Mouse (Mus musculus) right cerebral cortex, adult 2 months (tissue): Measurements from ENCODE around the gene Lrp6.

ENCODE experiments used
- DNase-seq, 2 experiments: peaks; one replicate each; pipeline ENCODE4 v3.0.0; 2021 to 2022; ENCODE audit warnings: low spot score in 2 of 2

The Lrp6 gene

DNA sequence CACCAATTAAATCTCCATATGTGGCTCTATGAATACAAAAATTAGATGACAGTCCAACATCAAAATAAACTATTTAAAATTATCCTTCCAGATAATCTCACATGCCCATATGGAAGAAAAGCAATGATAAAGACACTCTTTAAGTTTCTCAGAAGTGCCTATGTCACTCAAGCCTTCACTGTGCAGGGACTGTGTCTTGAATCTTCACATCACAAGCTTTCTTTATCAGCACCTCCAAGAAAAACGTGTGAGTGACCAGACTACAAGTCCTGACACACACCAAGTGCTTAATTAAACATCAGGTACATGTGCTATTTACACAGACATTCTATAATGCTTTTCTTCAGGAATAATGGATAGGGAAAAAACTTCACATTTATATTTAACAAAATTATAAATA is 34.8 kb downstream of the Lrp6 start:
- DNase-seq = no peak

DNA sequence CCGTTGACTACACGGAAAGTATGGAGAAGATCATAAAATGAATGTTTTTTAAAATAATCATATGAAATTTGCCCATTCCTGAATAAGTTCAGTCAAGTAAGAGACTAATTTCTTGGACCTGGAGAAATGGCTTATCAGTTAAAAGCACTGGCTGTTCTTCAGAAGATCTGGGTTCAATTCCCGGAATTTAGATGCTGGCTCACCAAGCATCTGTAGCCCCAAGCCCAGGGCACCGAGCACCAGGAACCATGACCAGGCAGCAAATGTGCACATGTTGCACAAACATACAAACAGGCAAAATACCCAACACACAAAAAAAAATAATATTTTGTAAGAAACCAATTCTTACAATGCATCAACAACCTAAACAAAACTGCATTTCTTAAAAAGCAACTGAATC is 37.4 kb downstream of the Lrp6 start:
- no peak for DNase-seq

DNA sequence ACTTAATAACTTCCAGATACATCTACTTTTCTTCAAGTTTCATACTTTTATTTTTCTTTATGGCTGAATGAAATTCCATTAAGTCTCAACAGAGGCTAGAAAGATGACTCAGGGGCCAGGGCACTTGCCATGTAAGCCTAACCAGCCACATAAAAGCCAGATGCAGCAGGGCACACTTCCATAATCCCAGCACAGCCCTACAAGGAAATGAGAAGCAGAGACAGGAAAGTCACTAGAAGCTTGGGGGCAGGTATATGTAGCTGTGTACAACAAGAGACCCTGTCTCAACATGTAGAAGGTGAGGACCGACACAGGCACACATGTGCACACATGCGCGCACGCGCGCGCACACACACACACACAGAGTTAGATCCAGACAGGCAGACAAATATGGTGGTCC is 38.4 kb downstream of the Lrp6 start:
- no peak for DNase-seq

DNA sequence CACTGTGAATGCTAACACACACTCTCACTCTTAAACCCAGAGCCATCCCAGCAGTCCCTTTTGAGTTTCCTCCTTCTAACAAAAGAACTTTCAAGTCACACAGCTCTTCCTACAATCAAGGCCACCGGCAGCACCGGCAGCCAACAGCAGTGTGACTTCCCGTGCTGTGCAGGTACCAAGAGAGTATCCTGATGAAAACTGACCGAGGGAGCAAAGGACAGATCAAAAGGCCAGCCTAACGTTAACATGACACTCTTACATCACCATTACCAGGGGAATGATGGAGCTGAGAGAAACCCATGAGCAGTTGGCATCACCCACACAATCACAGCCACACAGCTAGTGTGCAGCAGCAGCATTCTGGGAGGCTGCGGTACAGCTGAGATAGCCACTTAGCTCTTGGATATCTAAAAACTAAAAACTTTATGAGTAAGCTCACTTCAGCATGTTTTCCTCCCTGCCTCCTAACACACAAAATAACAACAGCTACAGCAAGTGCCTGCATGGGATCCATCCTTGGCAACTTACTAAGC is 39.1 kb downstream of the Lrp6 start:
- DNase-seq = no peak

DNA sequence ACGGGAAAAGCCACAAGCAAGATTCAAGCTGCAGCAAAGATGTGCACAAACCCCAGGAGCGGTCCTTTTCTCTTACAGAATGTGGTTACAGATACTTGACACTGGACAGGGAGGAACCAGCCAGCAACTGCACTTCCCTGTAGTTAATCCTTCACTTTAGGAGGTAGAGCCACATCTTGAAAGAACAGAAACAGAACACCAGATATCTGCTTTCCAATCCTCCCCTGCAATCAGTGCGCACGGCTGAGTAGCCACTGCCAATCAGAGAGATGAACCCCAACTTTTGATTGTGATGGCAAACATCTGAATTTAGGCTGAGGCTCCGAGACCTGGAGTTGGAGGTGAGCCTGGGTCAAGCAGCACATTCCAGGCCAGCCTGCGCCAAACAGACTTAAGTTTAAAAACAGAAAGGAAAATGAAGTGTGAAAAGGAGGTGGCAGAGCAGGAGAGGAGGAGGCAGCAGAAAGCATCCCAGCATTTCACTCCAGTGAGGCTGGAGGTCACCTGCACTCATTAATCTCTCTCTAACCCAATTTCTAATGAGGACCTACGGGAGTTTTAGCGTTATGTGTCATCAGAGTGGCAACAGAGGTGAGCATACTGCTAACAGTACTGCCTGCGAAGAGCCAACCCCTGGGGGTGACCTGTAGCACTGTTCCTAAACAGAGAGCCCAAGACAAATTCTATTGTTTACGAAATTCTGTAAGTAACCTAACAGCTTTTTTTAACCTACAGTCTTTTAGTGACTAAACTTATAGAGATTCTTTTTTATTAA is 39.8 kb downstream of the Lrp6 start:
- DNase-seq = no peak

DNA sequence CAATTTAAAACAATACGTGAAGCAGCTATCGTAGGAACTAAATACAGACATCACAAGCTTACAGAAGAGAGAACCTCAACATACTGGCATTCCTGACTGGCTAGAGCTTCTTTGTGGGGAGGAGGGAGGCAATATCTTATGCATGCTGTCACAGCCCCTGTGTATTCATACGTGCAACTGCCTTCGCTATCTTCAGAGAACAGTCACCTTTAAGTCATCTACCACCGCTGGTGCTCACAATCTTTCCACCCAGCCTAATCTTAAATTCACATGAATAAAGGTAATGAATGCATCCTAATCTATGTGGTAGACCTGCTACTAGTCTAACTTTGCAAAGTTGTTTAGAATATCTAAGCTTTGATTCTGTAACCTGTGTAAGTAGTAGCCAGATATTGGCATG is 40.5 kb downstream of the Lrp6 start:
- DNase-seq = no peak

DNA sequence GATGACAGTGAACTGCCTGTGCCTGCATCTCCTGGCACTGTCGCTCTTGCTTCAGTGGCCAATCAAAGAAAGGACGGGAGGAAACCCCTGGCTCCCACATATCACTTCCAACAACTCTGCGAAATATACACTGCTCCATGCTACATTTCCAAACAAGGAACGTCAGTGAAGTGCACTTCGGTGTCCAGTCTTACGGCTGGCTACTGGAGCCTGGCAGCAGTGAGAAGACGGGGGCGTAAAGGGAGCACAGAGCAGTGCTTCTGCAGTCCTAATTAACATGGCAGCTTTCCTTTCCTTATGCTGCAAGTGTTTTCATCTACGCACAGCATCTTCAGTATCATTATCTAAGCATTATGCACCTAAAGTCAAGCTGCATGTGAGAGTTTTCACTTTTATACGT is 45.4 kb downstream of the Lrp6 start:
- no peak for DNase-seq

DNA sequence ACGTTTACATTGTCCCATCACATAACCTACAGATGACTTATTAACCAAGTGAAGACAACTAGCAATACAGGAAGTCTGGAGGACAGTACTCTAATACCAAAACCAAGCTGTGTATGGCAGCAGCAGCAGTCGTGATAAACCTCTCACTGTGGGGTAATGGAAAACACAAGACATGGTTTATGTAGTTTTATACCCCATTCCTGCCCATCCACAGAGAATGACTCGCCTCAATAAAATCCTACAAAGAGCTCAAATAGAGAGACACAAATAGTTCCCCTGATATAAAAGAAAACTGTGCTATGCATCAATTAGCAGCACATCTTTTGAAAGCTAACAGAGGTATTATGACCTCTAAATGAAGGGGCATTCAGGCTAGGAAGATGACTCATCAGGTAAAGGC is 45.9 kb downstream of the Lrp6 start:
- no peak for DNase-seq

DNA sequence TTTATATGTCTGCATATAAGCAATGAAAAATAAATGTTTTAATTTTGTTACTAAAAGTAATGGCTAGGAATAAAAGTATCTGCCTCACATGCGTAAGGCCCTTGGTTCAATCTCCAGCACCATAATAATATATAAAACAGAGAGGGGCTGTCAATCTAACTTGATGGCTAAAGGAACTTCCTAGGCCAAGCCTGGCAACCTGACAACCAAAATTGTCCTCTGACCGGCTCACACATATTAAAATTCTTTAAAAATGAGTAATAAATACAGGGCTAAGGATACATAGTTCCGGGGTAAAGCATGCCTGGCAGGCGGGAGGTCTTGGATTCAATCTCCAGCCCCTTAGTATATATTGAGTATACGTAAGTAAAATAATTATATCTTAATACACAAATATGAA is 48.3 kb downstream of the Lrp6 start:
- DNase-seq = no peak

DNA sequence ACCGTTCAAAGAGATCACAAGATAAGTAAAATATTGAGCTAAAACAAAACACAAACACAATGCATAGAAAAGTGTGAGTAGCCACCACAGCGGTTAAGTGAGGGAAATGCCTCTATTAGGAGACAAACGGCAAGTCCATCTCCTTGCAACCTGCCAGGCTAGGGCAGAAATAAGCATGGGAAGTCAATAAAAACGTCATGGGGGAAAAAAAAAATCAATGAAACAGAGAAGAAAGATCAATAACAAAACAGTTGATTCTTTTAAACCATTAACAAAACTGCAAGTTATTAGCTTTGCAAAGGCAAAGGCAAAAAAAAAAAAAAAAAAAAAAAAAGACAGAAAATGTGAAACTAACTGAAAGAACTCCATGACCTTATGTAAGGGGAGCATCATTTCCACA is 49.6 kb downstream of the Lrp6 start:
- DNase-seq = no peak

DNA sequence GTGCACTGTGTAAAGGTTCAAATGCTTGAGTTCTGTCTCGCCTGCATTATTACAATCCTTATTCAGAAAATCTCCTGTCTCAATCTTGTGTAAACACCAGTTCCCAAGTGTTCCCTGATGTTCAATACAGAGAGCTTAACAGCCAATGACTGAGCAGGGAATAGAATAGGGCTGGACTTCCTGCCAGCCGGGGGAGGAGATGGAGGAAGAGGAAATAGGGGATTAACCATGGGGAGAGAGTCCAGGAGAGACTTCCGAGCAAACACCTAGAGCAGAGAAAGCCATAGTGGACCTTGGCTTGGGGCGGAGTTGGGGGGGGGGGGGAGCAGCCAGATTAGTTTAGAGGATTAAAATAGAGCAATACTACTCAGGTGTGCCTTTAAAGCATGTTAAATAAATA is 51.3 kb downstream of the Lrp6 start:
- DNase-seq = no peak

DNA sequence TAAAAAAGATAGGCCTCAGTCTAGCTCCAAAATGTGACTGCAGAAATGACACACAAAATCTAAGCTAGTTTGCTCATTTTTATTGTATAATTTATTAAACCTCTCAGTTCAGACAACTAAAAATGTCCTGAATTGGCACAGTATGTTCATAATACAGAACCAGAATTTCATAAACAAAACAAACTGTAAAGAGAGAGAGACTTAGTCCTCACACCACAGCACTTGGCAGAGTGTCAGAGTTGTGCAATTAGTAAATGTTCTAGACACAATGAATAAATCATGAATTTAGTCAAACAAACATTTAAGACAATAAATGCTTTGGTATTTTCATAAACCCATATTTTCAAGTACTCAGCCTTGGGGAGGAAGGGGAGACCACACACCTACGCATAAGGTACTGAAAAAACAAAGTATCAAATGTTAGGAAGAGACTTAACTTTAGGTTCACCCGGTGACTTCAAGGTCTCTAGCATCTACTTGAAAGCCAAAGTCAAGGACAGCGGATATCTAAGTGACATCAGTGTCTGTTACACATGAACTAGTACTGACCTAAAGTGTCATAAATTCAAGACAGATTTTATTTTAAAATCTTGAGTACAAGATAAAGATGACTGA is 52.8 kb downstream of the Lrp6 start:
- no peak for DNase-seq

DNA sequence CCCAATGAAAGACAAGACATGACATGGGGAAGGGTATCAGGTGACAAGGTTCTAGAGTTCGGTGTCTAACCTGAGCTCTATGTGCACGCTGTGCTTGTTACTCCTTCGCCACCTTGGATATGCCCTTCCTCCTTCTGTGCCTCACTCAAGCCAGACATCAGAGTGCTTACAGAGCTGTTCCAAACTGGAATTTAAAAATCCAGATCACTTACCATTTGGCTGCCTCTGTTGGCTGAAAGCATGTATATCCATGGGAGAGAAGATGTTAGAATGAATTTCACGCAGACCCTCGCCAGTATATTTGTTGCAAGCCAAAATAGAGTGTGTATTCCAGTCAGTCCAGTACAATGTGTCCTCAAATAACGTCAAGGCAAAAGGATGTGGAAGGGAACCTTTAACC is 53.8 kb downstream of the Lrp6 start:
- no peak for DNase-seq

DNA sequence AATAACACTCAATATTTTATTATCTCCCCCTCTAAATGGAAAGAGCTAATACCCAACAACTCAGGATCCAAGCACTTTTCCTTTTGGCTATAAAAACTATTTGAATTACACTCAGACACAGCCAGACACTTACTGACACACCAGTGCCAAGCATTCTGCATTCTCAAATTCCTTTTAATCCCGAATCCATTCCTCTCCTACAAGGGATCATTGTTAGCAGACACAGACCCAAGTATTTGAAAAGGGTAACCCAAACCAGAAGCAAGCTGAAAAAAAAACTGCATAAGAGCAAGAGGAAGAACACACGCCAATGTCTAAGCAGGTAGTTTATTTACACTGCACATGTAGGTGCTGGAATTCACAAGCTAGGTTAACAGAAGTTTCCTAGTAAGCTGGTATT is 54.3 kb downstream of the Lrp6 start:
- DNase-seq = no peak

DNA sequence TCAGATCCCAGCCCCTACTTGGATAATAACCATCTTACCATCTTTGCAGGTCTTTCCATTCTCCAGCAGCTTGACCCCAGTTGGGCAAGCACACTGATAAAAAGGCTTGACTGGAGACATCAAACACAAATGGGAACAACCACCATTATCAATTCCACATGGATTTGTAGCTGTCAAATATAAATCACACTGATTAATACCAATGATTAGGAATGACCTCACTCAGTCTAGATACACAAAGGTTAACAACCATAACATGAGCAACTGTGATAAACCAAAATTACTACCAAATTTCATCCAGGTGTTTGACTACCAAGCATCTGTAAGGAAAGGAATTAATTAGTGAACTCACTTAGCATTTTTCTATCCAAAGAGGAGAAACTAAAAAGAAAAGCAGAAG is 55.6 kb downstream of the Lrp6 start:
- no peak for DNase-seq

DNA sequence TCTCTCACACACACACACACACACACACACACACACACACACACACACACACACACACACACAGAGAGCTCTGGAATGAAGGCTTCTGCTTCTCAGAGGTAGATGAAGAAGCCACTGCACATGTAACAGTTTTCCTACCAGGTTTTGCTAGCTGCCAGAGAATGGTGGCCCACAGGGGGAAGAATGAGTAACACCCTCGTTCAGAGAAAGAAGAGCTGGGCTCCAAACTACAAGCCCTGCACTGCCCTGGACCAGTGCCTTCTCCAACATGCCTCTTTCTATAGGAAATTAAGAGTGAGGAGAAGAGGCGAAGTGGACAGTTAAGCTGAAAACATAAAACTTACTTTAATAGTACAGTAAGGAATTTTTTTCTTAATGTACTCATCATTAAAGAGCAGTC is 56.5 kb downstream of the Lrp6 start:
- DNase-seq = no peak

DNA sequence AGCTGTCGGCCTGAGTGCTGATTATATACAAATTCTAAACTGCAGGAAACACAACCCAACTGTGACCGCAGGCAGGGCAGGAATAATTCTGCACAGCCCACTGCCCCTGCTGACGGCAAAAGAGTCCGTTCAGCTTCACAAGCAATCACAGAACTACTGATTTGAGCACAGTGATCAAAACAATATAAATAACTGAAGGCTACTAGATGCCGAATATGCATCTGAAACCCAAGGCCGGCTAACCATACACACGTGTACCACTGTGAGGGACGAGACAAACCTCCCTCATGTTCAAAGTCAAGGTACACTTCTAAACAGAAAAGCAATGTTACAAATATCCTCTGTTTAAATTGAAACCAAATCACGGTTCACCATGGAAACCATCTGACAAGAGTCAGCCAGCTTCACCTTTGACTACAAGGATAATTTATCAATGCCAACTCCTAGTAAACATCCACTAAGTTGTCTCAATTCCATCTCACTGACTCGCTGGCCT is 57.0 kb downstream of the Lrp6 start:
- no peak for DNase-seq

DNA sequence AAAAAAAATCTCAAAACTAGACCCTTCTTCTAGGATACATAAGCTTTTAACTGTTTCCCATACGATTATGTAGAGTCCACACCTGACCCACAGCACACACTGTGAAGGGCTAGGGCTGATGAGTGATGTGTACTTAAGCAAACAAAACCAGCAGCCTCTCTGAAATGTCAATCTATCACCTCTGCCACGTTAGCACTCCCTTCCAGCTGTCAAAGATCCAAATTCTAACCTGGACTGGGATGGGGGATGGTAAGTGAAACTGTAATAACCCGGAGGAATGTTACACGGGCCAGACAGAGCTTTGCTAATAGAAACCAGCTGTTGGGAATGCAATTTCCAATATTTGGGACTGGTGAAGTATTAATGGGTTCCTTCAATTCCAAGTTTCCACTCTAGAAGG is 61.9 kb downstream of the Lrp6 start:
- no peak for DNase-seq

DNA sequence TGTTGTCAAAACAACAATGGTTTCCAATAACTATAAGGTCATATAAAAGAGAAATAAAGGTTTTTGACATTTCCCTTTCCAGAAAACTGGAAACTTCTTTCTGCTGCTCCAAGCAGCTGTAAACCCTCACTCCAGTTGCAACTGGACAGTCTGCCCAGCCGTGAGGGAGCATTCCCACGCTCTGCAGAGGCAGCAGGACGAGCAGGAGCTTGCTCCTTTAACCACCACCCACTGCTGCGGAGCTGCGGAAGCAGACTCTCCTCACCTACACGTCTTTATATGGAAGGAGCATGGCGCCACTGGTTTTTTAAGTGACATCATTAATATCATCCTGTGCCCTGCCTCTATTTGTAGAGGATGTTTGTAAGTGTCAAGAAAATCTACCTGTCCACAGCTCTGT is 64.4 kb downstream of the Lrp6 start:
- no peak for DNase-seq

DNA sequence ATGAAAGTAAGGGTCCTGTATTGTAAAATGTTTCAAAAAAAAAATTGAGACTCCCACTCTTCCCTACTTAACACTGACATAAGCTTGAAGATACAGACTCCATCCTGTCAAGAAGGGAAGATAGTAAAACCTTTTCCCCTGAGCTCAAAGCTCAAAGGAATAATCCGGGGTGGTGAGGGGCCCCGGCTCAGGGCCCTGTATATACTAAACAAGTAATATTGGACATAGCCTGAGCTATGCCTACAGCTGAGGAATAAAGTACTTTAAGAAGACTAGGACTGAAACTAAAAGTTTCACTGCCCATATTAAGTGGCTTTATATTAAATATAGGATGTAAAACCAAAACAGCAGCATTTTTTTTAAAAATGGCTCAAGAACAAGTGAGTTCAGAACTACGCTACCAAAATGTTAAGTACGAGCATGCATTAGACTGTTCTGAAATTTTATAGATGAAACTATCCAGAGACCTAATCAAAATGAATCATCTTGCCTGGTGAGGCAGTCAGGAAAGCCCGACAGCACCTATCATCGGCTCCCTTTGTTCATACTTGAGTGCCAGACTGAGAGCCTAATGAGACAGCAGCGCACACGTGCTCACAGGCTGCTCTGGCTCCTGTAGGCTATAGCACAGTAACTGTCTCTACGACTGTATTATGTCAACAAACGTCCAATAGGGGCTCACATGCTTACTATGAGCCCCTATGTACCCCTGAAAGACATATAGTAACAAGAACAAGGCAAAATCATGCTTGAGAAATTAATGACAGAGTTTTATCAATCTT is 66.2 kb downstream of the Lrp6 start:
- no peak for DNase-seq

DNA sequence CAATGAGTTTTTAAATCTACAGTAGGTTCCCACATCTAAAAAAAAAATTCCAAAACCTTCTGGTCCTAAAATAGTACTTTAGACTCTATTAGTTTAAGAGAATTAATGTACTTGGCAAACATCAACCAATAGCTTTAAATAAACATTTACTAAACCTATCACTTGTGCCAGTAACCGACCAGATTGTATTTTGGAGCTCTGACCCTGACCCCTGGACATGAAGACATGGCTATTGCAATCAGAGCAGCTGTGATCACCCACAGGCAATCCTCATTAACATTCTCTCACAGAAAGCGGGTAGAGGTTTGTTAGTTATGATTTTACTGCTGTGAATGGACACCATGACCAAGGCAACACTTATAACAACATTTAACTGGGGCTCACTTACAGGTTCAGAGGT is 67.7 kb downstream of the Lrp6 start:
- DNase-seq = no peak

DNA sequence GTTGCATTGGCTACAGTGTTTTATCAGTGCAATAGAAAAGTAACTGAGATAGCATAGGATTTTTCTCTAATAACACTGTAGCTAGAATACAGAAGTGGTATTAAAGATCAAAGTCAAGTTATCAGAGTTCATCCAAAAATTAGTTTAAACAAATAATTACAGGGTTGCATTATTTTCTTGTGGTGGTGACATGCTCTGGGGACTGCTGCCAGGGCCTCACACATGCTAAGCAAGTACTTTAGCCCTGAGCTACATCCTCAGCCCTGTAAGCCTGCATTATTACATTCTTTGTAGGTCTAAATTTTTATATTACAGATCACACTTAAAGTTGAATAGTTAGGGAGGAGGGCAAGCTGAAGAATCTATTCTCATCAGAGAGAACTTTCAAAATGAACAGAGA is 68.2 kb downstream of the Lrp6 start:
- no peak for DNase-seq
